Mouse (Mus musculus): ENCODE measurements at regions not wholly inside any gene's neighbourhood (a gene's known extent, or its start where the extent isn't known, plus 50 kb on each side); places are given as distances from the start of the nearest gene placed in this dataset.

GRCm38 (mm10) chr1:77695228-77696018 is 180.5 kb upstream of the Epha4 start:
- Histone ChIP-seq H3K36me3 (ENCODE audit: control insufficient read depth, insufficient read depth) (no peaks in the 10 kb centered on the region), H3K4me3 (ENCODE audit: insufficient read depth, poor library complexity, severe bottlenecking) (no peak overlapping the region), H3K27me3 (ENCODE audit: control insufficient read depth, insufficient read depth, insufficient read length) (no peaks in the 10 kb centered on the region), H3K79me2 (ENCODE audit: control insufficient read depth, insufficient read depth) (no peaks in the 10 kb centered on the region), H3K79me3 (ENCODE audit: low read depth) (no peaks in the 10 kb centered on the region), H3ac (ENCODE audit: control insufficient read depth, insufficient read length, low read depth) (no peak overlapping the region)
- TF ChIP-seq FOSL1 (IDR thresholded peaks at IDR 0.05; ENCODE audit: insufficient read depth, low read length, poor library complexity, severe bottlenecking), result no peak
- TF ChIP-seq CTCF (IDR thresholded peaks at IDR 0.05; ENCODE audit: control insufficient read depth, insufficient read depth, insufficient read length), result no peak
- TF ChIP-seq MYOG (IDR thresholded peaks at IDR 0.05; ENCODE audit: control insufficient read depth, extremely low read depth, insufficient read length), result no peak

DNA sequence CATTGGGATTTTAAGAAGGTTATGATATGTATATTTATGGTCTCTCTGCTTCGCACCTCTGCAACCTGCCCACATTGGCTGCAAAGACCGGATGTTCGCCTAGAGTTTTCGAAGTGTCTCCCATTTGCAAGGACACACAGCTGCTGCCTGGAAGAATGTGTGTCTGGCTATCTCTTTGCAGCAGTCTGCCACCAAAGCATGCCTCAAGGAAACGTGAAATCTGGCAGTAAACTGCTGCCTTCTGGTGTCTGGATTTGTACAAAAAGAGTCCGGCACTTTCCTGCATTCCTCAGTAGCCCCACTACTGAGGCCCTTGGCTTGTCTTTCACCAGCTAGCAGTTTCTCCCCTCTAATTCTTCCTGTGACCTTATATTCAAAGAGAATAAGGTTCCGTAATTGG is 148.5 kb upstream of the Epha4 start:
- Histone ChIP-seq H3K36me3 (ENCODE audit: control insufficient read depth, insufficient read depth) (no peaks in the 10 kb centered on the region), H3K79me2 (ENCODE audit: control insufficient read depth, insufficient read depth) (no peaks in the 10 kb centered on the region), H3ac (ENCODE audit: control insufficient read depth, insufficient read length, low read depth) (no peak overlapping the region), H3K4me3 (ENCODE audit: insufficient read depth, poor library complexity, severe bottlenecking) (no peak overlapping the region), H3K79me3 (ENCODE audit: low read depth) (no peaks in the 10 kb centered on the region), H3K27me3 (ENCODE audit: control insufficient read depth, insufficient read depth, insufficient read length) (no peaks in the 10 kb centered on the region)
- TF ChIP-seq MAX (IDR thresholded peaks at IDR 0.05) (no peak), MYOG (IDR thresholded peaks at IDR 0.05; ENCODE audit: control insufficient read depth, extremely low read depth, insufficient read length) (no peak), MYOD1 (IDR thresholded peaks at IDR 0.05; ENCODE audit: control insufficient read depth, insufficient read length, low read depth) (no peak), CEBPB (IDR thresholded peaks at IDR 0.05; ENCODE audit: low read depth) (no peak), CTCF (IDR thresholded peaks at IDR 0.05; ENCODE audit: control insufficient read depth, insufficient read depth, insufficient read length) (no peak), FOSL1 (IDR thresholded peaks at IDR 0.05; ENCODE audit: insufficient read depth, low read length, poor library complexity, severe bottlenecking) (no peak), USF1 (IDR thresholded peaks at IDR 0.05; ENCODE audit: low read depth) (no peak)

GRCm38 (mm10) chr1:77660436-77660835 is 145.5 kb upstream of the Epha4 start:
- Histone ChIP-seq H3K4me3 (ENCODE audit: insufficient read depth, poor library complexity, severe bottlenecking) (no peak overlapping the region), H3K79me3 (ENCODE audit: low read depth) (no peaks in the 10 kb centered on the region), H3K27me3 (ENCODE audit: control insufficient read depth, insufficient read depth, insufficient read length) (no peaks in the 10 kb centered on the region), H3ac (ENCODE audit: control insufficient read depth, insufficient read length, low read depth) (no peak overlapping the region), H3K36me3 (ENCODE audit: control insufficient read depth, insufficient read depth) (no peaks in the 10 kb centered on the region), H3K79me2 (ENCODE audit: control insufficient read depth, insufficient read depth) (no peaks in the 10 kb centered on the region)
- no peak for TF ChIP-seq MYOG (IDR thresholded peaks at IDR 0.05; ENCODE audit: control insufficient read depth, extremely low read depth, insufficient read length)
- TF ChIP-seq CEBPB (IDR thresholded peaks at IDR 0.05; ENCODE audit: low read depth), result no peak
- TF ChIP-seq USF1 (IDR thresholded peaks at IDR 0.05; ENCODE audit: low read depth), result no peak
- TF ChIP-seq MAX (IDR thresholded peaks at IDR 0.05), result no peak
- TF ChIP-seq FOSL1 (IDR thresholded peaks at IDR 0.05; ENCODE audit: insufficient read depth, low read length, poor library complexity, severe bottlenecking), result no peak
- no peak for TF ChIP-seq CTCF (IDR thresholded peaks at IDR 0.05; ENCODE audit: control insufficient read depth, insufficient read depth, insufficient read length)
- TF ChIP-seq MYOD1 (IDR thresholded peaks at IDR 0.05; ENCODE audit: control insufficient read depth, insufficient read length, low read depth), result no peak

DNA sequence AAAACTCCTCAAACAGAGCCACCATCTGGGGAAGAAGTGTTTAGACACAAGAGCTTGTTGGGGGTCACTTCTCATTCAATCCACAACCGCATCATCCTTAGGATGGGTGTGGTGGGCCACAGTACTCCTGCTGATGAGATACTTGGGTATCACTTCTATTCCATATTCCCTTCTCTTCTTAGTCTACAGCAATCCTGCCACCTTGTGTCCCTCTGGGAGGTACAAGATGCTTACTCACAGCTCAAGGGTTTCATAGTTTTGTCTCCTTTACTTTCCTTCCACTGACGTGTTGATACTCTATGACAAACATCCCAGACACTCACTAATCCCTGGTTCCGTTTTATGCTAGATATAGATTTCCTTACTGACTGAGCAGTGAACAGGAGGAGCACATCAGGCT is 122.1 kb upstream of the Epha4 start:
- Histone ChIP-seq H3K36me3 (ENCODE audit: control insufficient read depth, insufficient read depth) (no peaks in the 10 kb centered on the region), H3K79me3 (ENCODE audit: low read depth) (no peaks in the 10 kb centered on the region)
- no peak for TF ChIP-seq MYOG (IDR thresholded peaks at IDR 0.05; ENCODE audit: control insufficient read depth, extremely low read depth, insufficient read length)
- TF ChIP-seq MAX (IDR thresholded peaks at IDR 0.05), result no peak
- TF ChIP-seq FOSL1 (IDR thresholded peaks at IDR 0.05; ENCODE audit: insufficient read depth, low read length, poor library complexity, severe bottlenecking), result no peak
- TF ChIP-seq CEBPB (IDR thresholded peaks at IDR 0.05; ENCODE audit: low read depth), result no peak
- no peak for TF ChIP-seq USF1 (IDR thresholded peaks at IDR 0.05; ENCODE audit: low read depth)
- TF ChIP-seq CTCF (IDR thresholded peaks at IDR 0.05; ENCODE audit: control insufficient read depth, insufficient read depth, insufficient read length), result no peak
- TF ChIP-seq MYOD1 (IDR thresholded peaks at IDR 0.05; ENCODE audit: control insufficient read depth, insufficient read length, low read depth), result no peak

GRCm38 (mm10) chr1:77629496-77630281 is 114.8 kb upstream of the Epha4 start:
- Histone ChIP-seq H3K27me3 (ENCODE audit: control insufficient read depth, insufficient read depth, insufficient read length) (no peaks in the 10 kb centered on the region), H3ac (ENCODE audit: control insufficient read depth, insufficient read length, low read depth) (no peak overlapping the region), H3K4me3 (ENCODE audit: insufficient read depth, poor library complexity, severe bottlenecking) (no peak overlapping the region), H3K79me2 (ENCODE audit: control insufficient read depth, insufficient read depth) (no peaks in the 10 kb centered on the region), H3K36me3 (ENCODE audit: control insufficient read depth, insufficient read depth) (no peaks in the 10 kb centered on the region), H3K79me3 (ENCODE audit: low read depth) (no peaks in the 10 kb centered on the region)
- TF ChIP-seq CEBPB (IDR thresholded peaks at IDR 0.05; ENCODE audit: low read depth) (no peak), USF1 (IDR thresholded peaks at IDR 0.05; ENCODE audit: low read depth) (no peak), MYOG (IDR thresholded peaks at IDR 0.05; ENCODE audit: control insufficient read depth, extremely low read depth, insufficient read length) (no peak), MYOD1 (IDR thresholded peaks at IDR 0.05; ENCODE audit: control insufficient read depth, insufficient read length, low read depth) (no peak), FOSL1 (IDR thresholded peaks at IDR 0.05; ENCODE audit: insufficient read depth, low read length, poor library complexity, severe bottlenecking) (no peak), MAX (IDR thresholded peaks at IDR 0.05) (no peak), CTCF (IDR thresholded peaks at IDR 0.05; ENCODE audit: control insufficient read depth, insufficient read depth, insufficient read length) (no peak)

More for the DNA sequence above, 122.1 kb upstream of the Epha4 start:
- no peak overlapping the region for H3ac ChIP-seq (ENCODE audit: control insufficient read depth, insufficient read length, low read depth)
- H3K4me3 ChIP-seq (ENCODE audit: insufficient read depth, poor library complexity, severe bottlenecking), result no peak overlapping the region
- no peaks in the 10 kb centered on the region for H3K27me3 ChIP-seq (ENCODE audit: control insufficient read depth, insufficient read depth, insufficient read length)
- no peaks in the 10 kb centered on the region for H3K79me2 ChIP-seq (ENCODE audit: control insufficient read depth, insufficient read depth)

Measured in C2C12 (cell line).